Mouse (Mus musculus) forebrain, embryonic 12.5 days (tissue): ENCODE results near the gene Nmd3. TPM values are rescaled to one million over a fixed set of nuclear protein-coding genes. Genes with fewer than 3 reads are reported as not detected.

Source experiments
- ATAC-seq: fragments of 200-750 bp; cut with Nextera tagmentation; 2 replicates; pipeline ENCODE4 v1.8.0; 2017; ENCODE audit warnings: moderate TSS enrichment; ENCODE audit not compliant: low FRiP score
- H3K27ac ChIP-seq: fragments of 300-500 bp; sonication (generic); 2 replicates; pipeline ENCODE4 v1.5.1; 2016; ENCODE audit warnings: mild to moderate bottlenecking
- H3K27me3 ChIP-seq: fragments of 300-500 bp; sonication (generic); 2 replicates; pipeline ENCODE4 v1.6.1; 2016; ENCODE audit warnings: mild to moderate bottlenecking
- H3K36me3 ChIP-seq: fragments of 300-500 bp; sonication (generic); replicated peaks from 2 replicates; pipeline ENCODE4 v1.6.1; 2016; ENCODE audit warnings: mild to moderate bottlenecking
- H3K4me1 ChIP-seq: fragments of 300-500 bp; sonication (generic); 2 replicates; pipeline ENCODE4 v1.6.1; 2016
- H3K4me2 ChIP-seq: fragments of 300-500 bp; sonication (generic); 2 replicates; pipeline ENCODE4 v1.6.1; 2016; ENCODE audit warnings: mild to moderate bottlenecking, moderate library complexity
- H3K4me3 ChIP-seq: fragments of 300-500 bp; sonication (generic); replicated peaks from 2 replicates; pipeline ENCODE4 v1.5.1; 2016; ENCODE audit warnings: mild to moderate bottlenecking
- H3K9ac ChIP-seq: fragments of 300-500 bp; sonication (generic); 2 replicates; pipeline ENCODE4 v1.6.1; 2016; ENCODE audit warnings: mild to moderate bottlenecking
- H3K9me3 ChIP-seq: fragments of 300-500 bp; sonication (generic); 2 replicates; pipeline ENCODE4 v1.6.1; 2016
- WGBS: fragments of 180-500 bp; shearing (Covaris S2); methylation state at CpG from one replicate; pipeline ENCODE4 v1.1.7; 2016; 5-methylcytosine and 5-hydroxymethylcytosine counted together
- polyA plus RNA-seq: library from polyadenylated mRNA; unstranded; fragments of >200 nt; fragmentation: Nextera tagmentation; extraction: Ambion mirVana; gene quantifications from 2 replicates; pipeline ENCODE4 v1.2.1, GENCODE M21; 2016

Gene Nmd3
- polyA plus RNA-seq, 1 experiment from 2014 or later, result 114 TPM

GRCm38 (mm10) chr3:69773356-69773755, 51.6 kb downstream of the Nmd3 start:
- H3K4me2 ChIP-seq, result no peak overlapping the region
- no peak overlapping the region for H3K4me3 ChIP-seq
- no peaks in the 10 kb centered on the region for H3K4me1 ChIP-seq
- no peaks in the 10 kb centered on the region for H3K9me3 ChIP-seq
- H3K36me3 ChIP-seq, result no peaks in the 10 kb centered on the region
- H3K9ac ChIP-seq, result no peak overlapping the region
- no peak for ATAC-seq
- no peak overlapping the region for H3K27ac ChIP-seq
- WGBS, result 89% methylated on average over 4 of the region's 4 CpGs
- H3K27me3 ChIP-seq, result no peaks in the 10 kb centered on the region

GRCm38 (mm10) chr3:69779246-69779796, 57.5 kb downstream of the Nmd3 start:
- ATAC-seq, result no peak
- Histone ChIP-seq H3K4me2 (no peak overlapping the region), H3K9ac (no peak overlapping the region), H3K4me1 (no peaks in the 10 kb centered on the region), H3K36me3 (no peaks in the 10 kb centered on the region), H3K4me3 (no peak overlapping the region), H3K27me3 (no peaks in the 10 kb centered on the region), H3K9me3 (no peaks in the 10 kb centered on the region), H3K27ac (no peak overlapping the region)
- WGBS, result 90% methylated on average over 4 of the region's 4 CpGs

GRCm38 (mm10) chr3:69792823-69793417, 71.1 kb downstream of the Nmd3 start:
- Histone ChIP-seq H3K36me3 (no peaks in the 10 kb centered on the region), H3K4me2 (no peak overlapping the region), H3K27me3 (no peaks in the 10 kb centered on the region), H3K9me3 (no peaks in the 10 kb centered on the region), H3K4me3 (no peak overlapping the region), H3K9ac (no peak overlapping the region), H3K27ac (no peak overlapping the region), H3K4me1 (no peaks in the 10 kb centered on the region)
- ATAC-seq, result no peak
- WGBS, result 75% methylated on average over 3 of the region's 3 CpGs

GRCm38 (mm10) chr3:69797533-69797932, 75.7 kb downstream of the Nmd3 start:
- 92% methylated on average over 4 of the region's 4 CpGs for WGBS

GRCm38 (mm10) chr3:69797969-69798368, 76.2 kb downstream of the Nmd3 start:
- Histone ChIP-seq H3K27me3 (no peaks in the 10 kb centered on the region), H3K4me2 (no peak overlapping the region), H3K4me3 (no peak overlapping the region), H3K9me3 (no peaks in the 10 kb centered on the region), H3K9ac (no peak overlapping the region), H3K4me1 (no peaks in the 10 kb centered on the region), H3K27ac (no peak overlapping the region), H3K36me3 (no peaks in the 10 kb centered on the region)
- ATAC-seq, result no peak
- WGBS, result 90% methylated on average over 2 of the region's 2 CpGs

More at GRCm38 (mm10) chr3:69797533-69797932, 75.7 kb downstream of the Nmd3 start:
- no peak overlapping the region for H3K9ac ChIP-seq
- no peak overlapping the region for H3K4me3 ChIP-seq
- no peak overlapping the region for H3K27ac ChIP-seq
- no peaks in the 10 kb centered on the region for H3K9me3 ChIP-seq
- no peaks in the 10 kb centered on the region for H3K36me3 ChIP-seq
- H3K4me2 ChIP-seq, result no peak overlapping the region
- ATAC-seq, result no peak
- H3K4me1 ChIP-seq, result no peaks in the 10 kb centered on the region
- H3K27me3 ChIP-seq, result no peaks in the 10 kb centered on the region

GRCm38 (mm10) chr3:69799096-69799495, 77.3 kb downstream of the Nmd3 start:
- Histone ChIP-seq H3K4me3 (no peak overlapping the region), H3K27ac (no peak overlapping the region), H3K9me3 (no peaks in the 10 kb centered on the region), H3K4me1 (no peaks in the 10 kb centered on the region), H3K4me2 (no peak overlapping the region), H3K9ac (no peak overlapping the region), H3K27me3 (no peaks in the 10 kb centered on the region), H3K36me3 (no peaks in the 10 kb centered on the region)
- 86% methylated on average over 1 of the region's 1 CpGs for WGBS
- ATAC-seq, result no peak

GRCm38 (mm10) chr3:69800829-69801384, 79.1 kb downstream of the Nmd3 start:
- 73% methylated on average over 7 of the region's 7 CpGs for WGBS
- no peaks in the 10 kb centered on the region for H3K4me1 ChIP-seq
- H3K36me3 ChIP-seq, result no peaks in the 10 kb centered on the region
- no peaks in the 10 kb centered on the region for H3K27me3 ChIP-seq
- H3K4me3 ChIP-seq, result no peak overlapping the region
- no peak for ATAC-seq
- no peak overlapping the region for H3K4me2 ChIP-seq
- no peak overlapping the region for H3K9ac ChIP-seq
- H3K9me3 ChIP-seq, result no peaks in the 10 kb centered on the region
- H3K27ac ChIP-seq, result no peak overlapping the region

- Histone ChIP-seq H3K4me2 (no peak overlapping the region), H3K9me3 (no peaks in the 10 kb centered on the region), H3K36me3 (no peaks in the 10 kb centered on the region), H3K27ac (no peak overlapping the region), H3K4me3 (no peak overlapping the region), H3K9ac (no peak overlapping the region), H3K4me1 (no peaks in the 10 kb centered on the region), H3K27me3 (no peaks in the 10 kb centered on the region)
- 96% methylated on average over 1 of the region's 1 CpGs for WGBS
- ATAC-seq, result no peak
These were observed 81.4 kb downstream of the Nmd3 start for GRCm38 (mm10) chr3:69803137-69803536.

Other genes with a start within 250 kb of the Nmd3 start
- 40.6 and 43.8 TPM in 2 replicates for gene B3galnt1, start 123.0 kb upstream of the Nmd3 start, polyA plus RNA-seq
- gene Sptssb, start 138.0 kb downstream of the Nmd3 start, polyA plus RNA-seq, result 0.17 TPM in 1 of 2 replicates, not detected in the other